Mouse (Mus musculus): ENCODE measurements around the gene Lin52. TPM values are rescaled to one million over a fixed set of nuclear protein-coding genes. Genes with fewer than 3 reads are reported as not detected.

Gene Lin52
- total RNA-seq, 2 experiments from 2014 or later = 10.0 to 10.7 TPM

DNA sequence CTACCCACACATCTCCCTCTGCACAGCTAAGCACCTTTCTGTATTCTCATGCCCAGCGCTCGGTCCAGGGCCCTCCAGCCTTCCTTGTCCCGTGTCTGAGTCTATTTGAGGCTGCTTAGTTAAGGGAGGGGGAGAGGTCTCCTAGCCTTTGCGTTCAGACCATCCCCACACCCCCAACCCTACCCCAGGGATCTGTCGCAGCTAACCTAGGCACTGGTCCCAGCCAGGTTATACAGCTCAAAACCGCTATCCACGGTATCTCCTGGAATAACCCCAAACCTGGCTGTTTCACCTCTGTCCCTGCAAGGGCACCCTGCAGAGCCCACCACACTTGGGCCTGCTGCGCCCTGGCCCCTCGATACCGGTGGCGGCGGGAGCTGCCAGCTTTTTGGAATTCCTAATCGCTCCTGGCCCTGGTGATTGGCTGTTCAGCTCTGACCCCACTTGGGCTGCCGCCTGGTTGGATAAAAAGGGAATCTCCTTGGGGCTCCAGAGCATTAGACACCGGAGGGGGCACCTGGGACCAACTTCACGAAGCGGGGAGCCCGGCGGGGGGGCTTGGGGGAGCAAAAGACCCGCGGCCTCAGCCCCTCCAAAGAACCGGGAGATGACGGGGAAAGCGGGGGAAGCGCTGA lies 118.2 kb downstream of the Lin52 start, which contains the start of gene Vsx2:
Gene Vsx2, plus strand, starts transcription at position 427 of the 635 bp plus-strand sequence.
- H3K4me3 ChIP-seq = no peak within 1 kb of the TSS
- no peak for DNase-seq
- TF ChIP-seq CTCF (IDR thresholded peaks at IDR 0.05) = no peak
- H3K27ac ChIP-seq = no peak within 1 kb of the TSS
- intact Hi-C loops (cut with DNase I) = no loop called here

DNA sequence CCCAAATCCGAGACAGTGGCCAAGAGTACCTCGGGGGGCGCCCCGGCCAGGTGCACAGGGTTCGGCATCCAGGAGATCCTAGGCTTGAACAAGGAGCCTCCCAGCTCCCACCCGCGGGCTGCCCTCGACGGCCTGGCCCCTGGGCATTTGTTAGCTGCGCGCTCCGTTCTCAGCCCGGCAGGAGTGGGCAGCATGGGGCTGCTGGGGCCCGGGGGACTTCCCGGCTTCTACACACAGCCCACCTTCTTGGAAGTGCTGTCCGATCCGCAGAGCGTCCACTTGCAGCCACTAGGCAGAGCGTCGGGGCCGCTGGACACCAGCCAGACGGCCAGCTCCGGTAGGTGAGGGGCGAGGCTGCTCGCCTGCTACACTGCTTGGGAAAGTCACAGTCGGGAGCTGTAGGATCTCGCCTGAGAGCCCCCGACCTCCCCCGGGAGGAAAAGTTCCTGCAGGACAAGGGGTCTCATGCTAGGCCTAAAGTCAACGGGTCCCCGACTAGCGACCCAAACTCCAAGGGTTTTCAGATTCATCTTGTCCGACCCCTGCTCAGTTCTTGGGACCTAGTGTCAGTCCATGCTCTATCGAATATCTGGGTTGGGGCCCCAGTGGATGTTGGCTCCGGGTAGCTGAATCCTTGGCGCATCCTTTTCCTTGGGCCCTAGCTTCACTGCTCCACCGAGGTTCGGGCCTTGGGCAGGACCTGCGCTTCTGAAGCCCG lies 118.9 kb downstream of the Lin52 start:
- Histone ChIP-seq H3K27ac (no peak overlapping the region), H3K4me3 (no peak overlapping the region)
- TF ChIP-seq CTCF (IDR thresholded peaks at IDR 0.05) = no peak
- DNase-seq = no peak
- intact Hi-C loops (cut with DNase I) = no loop called here

DNA sequence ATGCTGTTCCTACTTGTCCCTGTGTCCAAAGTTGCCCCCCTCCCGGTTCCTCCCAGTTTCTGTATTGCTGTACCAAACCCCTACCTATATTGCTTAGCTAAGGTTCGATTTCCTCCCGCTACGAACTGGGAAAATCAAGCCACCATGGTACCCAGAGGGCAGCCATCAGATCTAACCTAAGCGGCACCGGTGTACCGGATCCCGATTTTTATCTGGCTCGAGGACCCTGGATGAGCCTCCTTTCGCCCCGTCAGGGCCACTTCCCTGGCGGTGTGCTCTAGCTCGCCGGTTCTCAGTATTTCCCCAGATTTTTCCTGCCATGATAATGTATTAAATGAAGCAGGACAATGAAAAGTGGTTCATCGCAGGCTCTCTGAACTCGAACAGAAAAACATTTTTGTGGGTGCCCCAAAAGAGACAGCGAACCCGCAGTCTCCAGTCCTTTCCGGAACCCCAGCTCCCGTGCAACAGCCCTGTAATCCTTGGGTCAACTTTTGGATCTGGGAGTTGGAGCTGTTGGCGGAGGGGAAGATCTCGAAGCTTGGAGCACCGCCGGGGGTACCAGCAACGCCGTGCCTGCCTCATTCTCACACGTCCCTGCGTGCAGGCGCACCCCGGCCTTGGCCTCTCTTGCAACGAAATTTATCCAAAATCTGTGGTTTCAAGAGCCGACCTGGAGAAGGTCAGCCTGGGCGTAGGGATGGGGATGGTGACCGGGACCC lies 119.6 kb downstream of the Lin52 start:
- Histone ChIP-seq H3K4me3 (0 out of 2 replicates have a peak overlapping the region, but pooled peaks have one; percentile 0), H3K27ac (no peak overlapping the region)
- intact Hi-C loops (cut with DNase I) = no loop called here
- no peak for TF ChIP-seq CTCF (IDR thresholded peaks at IDR 0.05)
- DNase-seq = no peak

GRCm38 (mm10) chr12:84571466-84572340 lies 120.5 kb downstream of the Lin52 start:
- intact Hi-C loops (cut with DNase I) = no loop called here
- H3K4me3 ChIP-seq = peak overlapping the region; percentile 0; the same call in 1 of the 2 replicates

GRCm38 (mm10) chr12:84572341-84572720 lies 121.1 kb downstream of the Lin52 start:
- TF ChIP-seq CTCF (IDR thresholded peaks at IDR 0.05) = no peak
- DNase-seq = no peak
- intact Hi-C loops (cut with DNase I) = no loop called here
- H3K27ac ChIP-seq = no peak overlapping the region
- no peak overlapping the region for H3K4me3 ChIP-seq

More at GRCm38 (mm10) chr12:84571466-84572340, 120.5 kb downstream of the Lin52 start:
- no peak for TF ChIP-seq CTCF (IDR thresholded peaks at IDR 0.05)
- H3K27ac ChIP-seq = no peak overlapping the region
- peak; percentile 23 for DNase-seq

DNA sequence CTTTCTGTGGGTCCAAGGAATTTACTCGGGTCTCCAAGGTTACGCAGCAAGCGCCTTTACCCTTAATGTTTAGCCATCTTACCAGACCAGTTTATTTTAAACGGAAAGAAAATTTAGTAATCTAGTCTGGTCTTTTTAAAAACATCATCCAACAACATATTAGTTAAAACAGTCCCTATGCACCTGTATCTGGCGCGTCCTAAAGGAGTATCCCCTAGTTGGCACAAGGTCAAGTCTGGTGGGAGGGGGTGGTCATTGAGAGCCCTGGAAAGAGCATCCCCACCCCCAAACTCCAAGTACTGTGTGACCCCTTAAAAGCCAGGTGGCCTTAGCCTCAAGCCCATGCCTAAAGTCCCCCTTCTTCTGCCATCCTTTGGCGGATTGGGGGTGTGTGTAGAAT lies 121.9 kb downstream of the Lin52 start:
- TF ChIP-seq CTCF (IDR thresholded peaks at IDR 0.05) = no peak
- no peak for DNase-seq

GRCm38 (mm10) chr12:84577768-84578439 lies 126.7 kb downstream of the Lin52 start:
- no peak for TF ChIP-seq CTCF (IDR thresholded peaks at IDR 0.05)

More for the DNA sequence above, 121.9 kb downstream of the Lin52 start:
- intact Hi-C loops (cut with DNase I) = no loop called here
- no peak overlapping the region for H3K27ac ChIP-seq
- no peak overlapping the region for H3K4me3 ChIP-seq

GRCm38 (mm10) chr12:84578440-84578770 lies 127.2 kb downstream of the Lin52 start:
- intact Hi-C loops (cut with DNase I) = no loop called here
- Histone ChIP-seq H3K27ac (no peak overlapping the region), H3K4me3 (no peak overlapping the region)
- TF ChIP-seq CTCF (IDR thresholded peaks at IDR 0.05) = no peak
- no peak for DNase-seq

More at GRCm38 (mm10) chr12:84577768-84578439, 126.7 kb downstream of the Lin52 start:
- no peak for DNase-seq
- Histone ChIP-seq H3K27ac (no peak overlapping the region), H3K4me3 (no peak overlapping the region)
- intact Hi-C loops (cut with DNase I) = no loop called here

DNA sequence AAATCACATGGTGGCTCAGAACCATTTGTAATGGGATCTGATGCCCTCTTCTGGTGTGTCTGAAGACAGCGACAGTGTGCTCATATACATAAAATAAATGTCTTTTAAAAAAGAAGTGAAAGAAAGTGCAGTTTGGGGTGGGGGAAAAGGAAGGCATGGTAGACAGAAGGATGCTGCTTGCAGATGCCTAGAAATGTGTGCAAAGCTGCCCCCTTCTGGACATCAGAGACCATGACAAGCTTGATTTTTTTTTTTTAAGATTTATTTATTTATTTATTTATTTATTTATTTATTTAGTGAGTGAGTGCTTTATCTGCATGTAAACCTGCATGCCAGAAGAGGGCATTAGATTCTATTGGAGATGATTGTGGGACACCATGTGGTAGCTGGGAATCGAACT lies 130.1 kb downstream of the Lin52 start:
- DNase-seq = no peak
- intact Hi-C loops (cut with DNase I) = no loop called here
- no peak for TF ChIP-seq CTCF (IDR thresholded peaks at IDR 0.05)
- no peak overlapping the region for H3K4me3 ChIP-seq
- H3K27ac ChIP-seq = no peak overlapping the region

DNA sequence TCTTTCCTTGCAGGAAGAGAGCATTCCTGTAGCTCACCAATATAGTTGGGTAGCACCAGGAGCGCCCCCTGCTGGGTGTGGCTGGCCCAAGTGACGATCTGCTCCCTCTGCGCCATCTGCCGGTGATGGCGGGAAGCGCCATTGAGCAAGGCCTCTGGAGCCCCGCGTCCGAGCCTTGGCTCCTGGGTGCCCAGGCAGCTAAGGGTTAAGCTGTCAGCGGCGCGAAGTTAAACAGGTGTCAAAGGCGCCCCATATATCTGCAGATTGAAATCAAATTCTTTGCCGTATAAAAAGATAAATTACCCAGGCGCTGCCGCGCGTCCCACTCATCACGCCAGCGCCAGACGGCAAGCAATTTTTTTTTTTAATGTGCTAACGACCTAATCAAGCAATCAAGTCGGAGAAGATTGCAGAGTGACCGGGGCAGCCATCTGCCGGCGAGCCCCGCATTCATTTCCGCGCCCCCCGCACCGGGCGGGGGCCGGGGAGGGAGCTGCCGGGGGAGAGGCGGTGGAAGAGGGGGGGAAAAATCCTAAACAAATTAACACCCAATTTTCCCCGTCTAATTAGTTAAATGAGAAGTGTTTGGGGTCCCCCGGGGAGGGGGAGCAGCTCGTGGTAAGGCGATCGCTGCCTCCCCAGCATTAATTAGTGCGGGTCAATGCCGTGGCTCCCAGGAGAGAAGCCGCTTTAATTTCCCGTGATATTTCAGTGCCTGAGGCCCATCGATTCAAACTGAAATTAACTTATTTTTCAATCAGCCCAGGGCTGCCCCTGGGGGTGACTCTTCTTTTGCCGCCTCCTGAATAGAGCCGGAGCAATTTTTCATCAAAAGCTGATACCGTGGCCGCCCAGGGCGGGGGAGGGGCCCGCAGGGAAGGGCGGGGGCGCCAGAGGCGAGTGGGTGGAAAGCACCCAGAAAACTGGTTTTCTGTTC lies 138.9 kb downstream of the Lin52 start:
- peak overlapping the region; percentile 81 for H3K4me3 ChIP-seq
- DNase-seq = peak; percentile 93
- intact Hi-C loops (cut with DNase I) = loop anchor here (2.0 to 5.0 kb wide), 2 partner anchors 108 to 121 kb away; no protein-coding TSS in a partner anchor
- no peak; the same call in 1 of the 2 replicates for TF ChIP-seq CTCF (IDR thresholded peaks at IDR 0.05)
- peak overlapping the region; percentile 49 for H3K27ac ChIP-seq

Other genes with a start within 250 kb of the Lin52 start
- gene Elmsan1, start 232.5 kb upstream of the Lin52 start, total RNA-seq (2021) = 10 to 100 TPM; 10.2 to 11.9 TPM
- 10 to 100 TPM; 56.3 to 98.8 TPM for gene Ptgr2, start 166.2 kb upstream of the Lin52 start, total RNA-seq (2021)
- 10 to 100 TPM; 21.2 to 24.9 TPM for gene Zfp410, start 134.6 kb upstream of the Lin52 start, total RNA-seq (2021)
- gene Coq6, start 89.8 kb upstream of the Lin52 start, total RNA-seq (2021) = 10 to 100 TPM; 20.0 to 31.0 TPM
- 1 to 10 TPM in 1 of 2 experiments, under 1 TPM in 1; 0.82 to 1.3 TPM for gene Fam161b, start 89.6 kb upstream of the Lin52 start, total RNA-seq (2021)
- gene Entpd5, start 42.4 kb upstream of the Lin52 start, total RNA-seq (2021) = 10 to 100 TPM; 12.2 to 14.4 TPM
- gene Bbof1, start 42.4 kb upstream of the Lin52 start, total RNA-seq (2021) = 1 to 10 TPM; 1.0 to 1.6 TPM
- 10 to 100 TPM in 1 of 2 experiments, 1 to 10 TPM in 1; 8.5 to 10.8 TPM for gene Rnf113a2, start 34.2 kb upstream of the Lin52 start, total RNA-seq (2021)
- gene Aldh6a1, start 418 bp upstream of the Lin52 start, total RNA-seq (2021) = 100 to 1,000 TPM in 1 of 2 experiments, 10 to 100 TPM in 1; 93.1 to 128 TPM
- not detected for gene Vsx2, start 118.3 kb downstream of the Lin52 start, total RNA-seq (2021)
- gene Abcd4, start 166.0 kb downstream of the Lin52 start, total RNA-seq (2021) = 1 to 10 TPM; 4.0 to 5.3 TPM
- gene Vrtn, start 189.6 kb downstream of the Lin52 start, total RNA-seq (2021) = not detected
- not detected for gene Syndig1l, start 247.4 kb downstream of the Lin52 start, total RNA-seq (2021)